Mouse (Mus musculus) cortical plate, adult 2 months (tissue): ENCODE measurements at regions not wholly inside any gene's neighbourhood (a gene's known extent, or its start where the extent isn't known, plus 50 kb on each side); places are given as distances from the start of the nearest gene placed in this dataset.

Source experiments
- H3K27ac ChIP-seq: fragments of 200-500 bp; 2 replicates; pipeline ENCODE4 v1.5.1; 2012; ENCODE audit warnings: low read length, control low read depth, inconsistent platforms; ENCODE audit not compliant: insufficient read depth
- H3K4me1 ChIP-seq: fragments of 200-500 bp; 2 replicates; pipeline ENCODE4 v1.6.1; 2011; ENCODE audit warnings: low read length; ENCODE audit not compliant: control insufficient read depth, insufficient read depth
- H3K4me3 ChIP-seq: fragments of 200-500 bp; 2 replicates; pipeline ENCODE4 v1.5.1; 2011; ENCODE audit warnings: mild to moderate bottlenecking, low read length, control low read depth; ENCODE audit not compliant: insufficient read depth
- CTCF ChIP-seq: fragments of 200-500 bp; IDR thresholded peaks from 2 replicates; pipeline ENCODE4 v1.5.1; 2011; ENCODE audit warnings: mild to moderate bottlenecking, control low read depth, low read length; ENCODE audit not compliant: insufficient read depth; ENCODE audit errors: extremely low read depth
- POLR2A ChIP-seq: fragments of 200-500 bp; IDR thresholded peaks from 2 replicates; pipeline ENCODE4 v1.6.1; 2011; ENCODE audit warnings: mild to moderate bottlenecking, low read length, control low read depth; ENCODE audit not compliant: insufficient read depth; ENCODE audit errors: extremely low read depth

DNA sequence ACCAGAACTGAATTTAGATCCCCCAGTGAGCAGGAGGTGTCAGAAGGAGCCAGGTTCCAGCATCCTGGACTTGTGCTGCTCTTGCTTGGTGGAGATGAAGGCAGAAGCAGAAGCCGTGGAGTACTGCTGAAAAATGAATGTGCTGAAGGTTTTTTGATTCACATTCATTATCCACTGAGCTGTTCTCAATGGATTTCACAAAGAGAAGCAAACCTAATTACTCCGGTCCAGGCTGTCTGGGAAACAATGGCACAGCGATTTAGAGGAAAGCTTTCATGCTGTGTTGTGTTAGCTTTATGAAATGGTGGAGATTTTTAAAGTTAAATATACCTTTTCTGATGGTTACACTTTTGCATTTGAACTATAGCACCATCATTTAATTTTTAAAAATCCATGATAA is 535.3 kb upstream of the Adgrl3 start:
- Histone ChIP-seq H3K4me3 (no peak overlapping the region), H3K27ac (no peak overlapping the region), H3K4me1 (no peaks in the 10 kb centered on the region)
- no peak for TF ChIP-seq CTCF
- no peak for TF ChIP-seq POLR2A

DNA sequence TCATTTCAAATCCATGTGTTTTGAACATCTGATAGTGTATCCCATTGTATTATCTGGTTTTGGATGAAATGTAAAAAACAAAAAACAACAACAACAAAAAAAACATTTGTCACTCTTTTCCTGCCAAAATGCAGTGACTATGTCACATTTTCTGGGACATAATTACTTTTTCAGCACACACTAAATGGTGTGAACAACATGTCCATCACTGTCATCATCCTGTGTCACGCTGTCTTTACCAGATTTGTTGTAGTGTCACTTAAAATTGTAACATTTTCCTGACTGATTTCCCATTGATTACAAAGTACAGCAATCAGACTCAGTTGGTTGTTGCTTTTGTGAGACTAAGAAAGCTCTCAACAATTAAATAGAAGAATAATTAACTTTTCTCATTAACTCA is 531.6 kb upstream of the Adgrl3 start:
- Histone ChIP-seq H3K27ac (no peak overlapping the region), H3K4me3 (no peak overlapping the region), H3K4me1 (no peaks in the 10 kb centered on the region)
- TF ChIP-seq POLR2A (no peak), CTCF (no peak)

DNA sequence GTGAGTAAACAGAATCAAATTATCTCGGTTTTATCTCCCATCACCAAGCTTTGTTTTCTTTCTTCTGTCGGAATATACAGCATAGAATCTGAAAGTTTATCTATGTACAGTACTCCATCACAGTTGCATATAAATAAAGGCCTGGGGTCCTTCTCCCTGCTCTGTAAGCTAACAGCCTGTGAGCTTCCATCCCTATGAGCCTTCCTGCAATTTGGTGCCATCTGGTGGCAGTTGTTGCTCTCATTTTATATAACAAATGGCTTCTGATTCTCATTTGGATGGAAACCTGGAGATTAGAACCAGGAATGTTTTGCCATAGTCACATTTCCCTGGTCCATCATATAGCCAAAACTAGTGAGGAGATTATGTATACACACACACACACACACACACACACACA is 511.3 kb upstream of the Adgrl3 start:
- TF ChIP-seq POLR2A (no peak), CTCF (peak; percentile 64)
- Histone ChIP-seq H3K4me1 (no peaks in the 10 kb centered on the region), H3K4me3 (no peak overlapping the region), H3K27ac (no peak overlapping the region)

DNA sequence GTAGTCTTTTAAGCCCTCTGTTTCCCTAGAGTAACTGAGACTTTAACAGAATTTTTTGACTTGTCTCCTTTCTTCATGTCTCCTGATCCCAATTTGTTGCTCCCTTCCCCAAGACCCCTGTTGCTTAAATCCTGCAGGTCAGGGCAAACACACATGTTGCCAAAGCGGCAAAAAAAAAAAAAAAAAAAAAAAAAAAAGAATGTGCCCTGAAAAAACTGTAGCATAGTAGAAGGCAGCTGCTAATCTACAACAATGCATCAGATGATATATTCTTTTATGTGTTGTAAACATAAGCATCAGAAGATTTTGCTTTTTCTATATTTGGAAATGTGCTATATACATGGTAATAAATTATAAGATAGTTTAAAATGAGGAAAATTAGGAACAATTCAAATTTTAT is 479.9 kb upstream of the Adgrl3 start:
- H3K4me1 ChIP-seq, result no peaks in the 10 kb centered on the region
- H3K27ac ChIP-seq, result no peak overlapping the region
- no peak overlapping the region for H3K4me3 ChIP-seq
- TF ChIP-seq POLR2A (no peak), CTCF (no peak)

DNA sequence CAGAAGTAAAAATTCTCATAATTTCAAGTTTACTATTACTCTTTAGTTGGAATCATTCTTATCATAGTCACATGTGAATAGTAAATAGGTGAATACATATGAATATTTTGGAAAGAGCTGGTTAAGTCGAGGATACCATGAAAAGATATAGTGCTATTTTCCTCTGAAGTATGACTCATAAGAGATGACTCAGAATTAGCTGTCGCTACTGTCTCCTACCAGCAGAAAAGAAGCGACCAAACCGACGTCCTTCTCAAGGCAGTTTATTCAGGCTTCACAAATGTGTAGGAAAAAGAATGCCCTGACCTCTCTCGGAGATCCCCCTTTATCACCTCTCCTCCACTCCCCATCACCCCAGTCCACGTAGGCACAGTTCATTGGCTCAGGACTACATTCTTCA is 468.3 kb upstream of the Adgrl3 start:
- TF ChIP-seq POLR2A, result no peak
- no peak for TF ChIP-seq CTCF
- H3K27ac ChIP-seq, result no peak overlapping the region
- H3K4me3 ChIP-seq, result no peak overlapping the region

DNA sequence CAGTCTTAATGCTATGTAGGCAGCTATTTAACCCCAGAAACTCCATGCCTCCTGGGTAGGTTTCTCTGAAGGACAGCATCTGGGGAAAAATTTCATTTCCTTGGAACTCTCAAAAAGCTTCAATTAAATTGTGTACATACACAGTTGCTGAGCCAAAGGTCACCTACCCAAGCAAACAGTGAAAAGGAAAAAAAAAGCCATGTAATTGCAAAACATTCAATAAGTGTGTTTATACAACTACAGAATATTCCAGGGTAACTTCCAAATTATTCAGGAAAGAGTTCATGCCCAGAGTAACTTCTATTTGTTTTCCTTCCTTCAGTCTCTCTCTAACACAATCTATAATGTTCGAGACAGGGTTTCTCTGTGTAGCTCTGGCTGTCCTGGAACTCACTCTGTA is 441.2 kb upstream of the Adgrl3 start:
- H3K4me3 ChIP-seq, result no peak overlapping the region
- H3K27ac ChIP-seq, result no peak overlapping the region
- no peaks in the 10 kb centered on the region for H3K4me1 ChIP-seq
- no peak for TF ChIP-seq CTCF

More for the DNA sequence above, 468.3 kb upstream of the Adgrl3 start:
- H3K4me1 ChIP-seq, result no peaks in the 10 kb centered on the region

DNA sequence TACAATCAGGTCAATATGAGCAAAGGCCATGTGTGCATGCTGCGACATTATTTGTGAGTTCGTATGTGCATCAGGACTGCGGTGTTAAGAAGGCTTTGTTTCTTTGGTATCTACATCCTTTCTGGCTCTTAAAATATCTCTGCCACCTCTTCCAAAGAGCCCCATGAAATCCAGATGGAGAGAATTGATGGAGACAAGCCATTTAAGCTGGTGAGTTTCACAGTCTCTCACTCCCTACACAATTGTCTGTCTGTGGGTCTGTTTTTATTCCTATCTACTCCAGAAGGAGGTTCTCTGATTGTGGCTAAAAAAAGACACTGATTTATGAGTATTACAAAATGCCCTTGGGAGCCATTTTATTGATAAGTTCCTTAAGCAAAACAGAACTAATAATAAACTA is 408.4 kb upstream of the Adgrl3 start:
- Histone ChIP-seq H3K4me3 (no peak overlapping the region), H3K27ac (no peak overlapping the region), H3K4me1 (no peaks in the 10 kb centered on the region)
- no peak for TF ChIP-seq POLR2A
- TF ChIP-seq CTCF, result no peak

DNA sequence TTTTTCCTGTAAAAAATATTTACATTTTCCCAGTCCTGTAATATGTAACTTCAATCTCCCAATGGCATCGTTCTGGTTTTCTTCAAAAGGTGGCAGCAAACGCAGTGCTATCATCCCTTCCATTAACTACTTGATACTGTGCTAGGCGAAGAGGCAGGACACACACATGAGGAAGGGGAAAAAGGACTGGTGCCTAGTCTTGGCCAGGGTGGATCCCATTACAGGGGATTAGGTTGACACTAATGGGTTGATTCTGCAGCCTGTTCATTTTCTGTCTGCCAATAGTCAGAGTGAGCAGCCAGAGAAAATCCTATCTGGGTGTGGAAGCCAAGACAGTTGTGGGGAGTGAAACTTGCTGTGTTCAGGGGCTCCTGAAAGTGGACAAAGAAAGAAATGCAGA is 392.7 kb upstream of the Adgrl3 start:
- no peak for TF ChIP-seq POLR2A
- TF ChIP-seq CTCF, result no peak
- H3K27ac ChIP-seq, result no peak overlapping the region
- H3K4me1 ChIP-seq, result no peaks in the 10 kb centered on the region
- H3K4me3 ChIP-seq, result no peak overlapping the region

DNA sequence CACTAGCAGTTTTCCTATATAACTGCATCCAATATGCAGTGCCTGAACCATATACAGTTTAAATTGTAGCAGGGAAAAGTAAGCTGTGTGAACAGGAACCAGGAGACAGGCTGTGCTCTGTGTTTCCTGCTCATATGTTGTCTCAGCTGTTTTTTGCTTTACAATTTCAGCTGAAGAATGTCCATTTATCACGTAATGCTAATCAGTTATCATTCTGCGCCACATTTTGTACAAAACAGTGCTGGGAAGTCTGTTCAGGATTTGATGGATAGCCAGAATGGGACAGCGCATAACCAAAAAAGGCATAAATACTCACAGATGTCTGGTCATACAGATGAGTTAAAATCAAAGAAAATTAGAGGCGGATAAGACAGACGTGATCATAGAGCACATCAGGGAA is 360.9 kb upstream of the Adgrl3 start:
- Histone ChIP-seq H3K27ac (no peak overlapping the region), H3K4me1 (no peaks in the 10 kb centered on the region), H3K4me3 (no peak overlapping the region)
- TF ChIP-seq POLR2A, result no peak
- TF ChIP-seq CTCF, result no peak

DNA sequence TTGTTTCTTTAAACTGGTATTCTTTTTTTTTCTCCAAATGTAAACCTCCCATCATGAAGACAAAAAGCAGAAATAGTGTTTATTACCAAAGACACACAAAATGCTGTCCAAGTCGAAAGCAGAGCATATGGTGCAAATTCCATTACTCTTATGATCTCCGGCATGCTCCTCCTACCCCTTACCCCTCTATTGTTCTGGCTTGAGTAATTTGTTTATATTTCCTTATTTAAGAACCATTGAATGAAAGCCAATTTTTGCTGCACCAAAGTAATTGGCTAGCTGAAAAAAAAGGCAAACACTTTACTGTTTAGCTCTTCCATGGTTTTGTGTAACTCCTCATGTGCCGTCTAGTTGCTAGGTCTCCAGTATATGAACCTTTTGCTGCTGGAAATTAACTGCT is 360.4 kb upstream of the Adgrl3 start:
- Histone ChIP-seq H3K4me1 (no peaks in the 10 kb centered on the region), H3K27ac (no peak overlapping the region), H3K4me3 (no peak overlapping the region)
- TF ChIP-seq POLR2A (no peak), CTCF (no peak)

DNA sequence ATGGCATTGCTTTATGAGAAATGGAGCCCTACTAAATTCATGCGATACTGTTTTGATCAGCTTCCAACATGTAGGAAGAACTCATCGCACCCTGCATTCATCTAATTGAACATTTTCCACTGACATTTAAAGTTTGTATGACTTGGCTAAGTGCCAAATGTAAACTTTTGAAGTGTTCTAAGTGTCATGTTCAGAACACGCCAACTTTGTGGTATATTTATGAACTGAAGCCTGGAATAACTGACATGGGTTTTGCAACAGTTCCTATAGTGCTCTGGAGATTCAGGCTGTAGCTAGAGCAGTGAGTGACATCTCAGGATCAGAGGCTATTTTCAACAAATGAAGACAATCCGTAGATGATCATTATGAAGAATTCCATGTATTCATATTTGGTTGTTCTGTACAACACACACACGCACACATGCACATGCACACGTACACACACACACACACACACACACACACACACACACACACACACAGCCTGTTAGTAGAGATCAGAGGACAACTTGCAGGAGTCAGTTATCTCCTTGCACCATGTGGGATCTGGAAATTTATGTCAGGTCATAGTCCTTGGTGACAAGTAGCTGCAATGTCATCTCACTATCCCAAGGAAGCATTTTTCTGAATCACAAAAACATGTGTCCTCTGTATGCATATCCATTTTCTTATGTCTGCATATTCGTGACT is 349.5 kb upstream of the Adgrl3 start:
- H3K4me1 ChIP-seq, result no peaks in the 10 kb centered on the region
- no peak overlapping the region for H3K4me3 ChIP-seq
- TF ChIP-seq POLR2A, result no peak
- no peak for TF ChIP-seq CTCF
- H3K27ac ChIP-seq, result no peak overlapping the region

DNA sequence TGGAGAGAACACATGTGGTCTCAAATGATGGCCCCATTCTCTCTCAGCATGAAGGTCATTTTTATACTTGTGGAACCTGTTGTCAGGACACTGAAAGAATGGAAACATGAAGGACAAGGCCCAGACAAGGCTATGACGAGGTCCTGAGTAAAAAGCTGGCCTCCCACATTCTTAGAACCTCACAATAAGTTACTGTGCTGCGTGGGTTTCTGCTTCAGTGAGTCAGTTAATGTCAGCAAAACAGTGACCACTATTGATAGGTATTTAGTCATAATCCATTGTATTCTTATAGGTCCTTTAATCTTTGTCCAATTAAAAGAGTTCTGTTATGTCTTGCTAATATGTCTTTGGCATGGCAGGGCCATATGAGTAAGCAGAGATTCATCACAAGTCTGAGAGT is 336.5 kb upstream of the Adgrl3 start:
- H3K4me1 ChIP-seq, result no peaks in the 10 kb centered on the region
- no peak overlapping the region for H3K4me3 ChIP-seq
- TF ChIP-seq POLR2A (no peak), CTCF (no peak)
- H3K27ac ChIP-seq, result no peak overlapping the region
